Mouse (Mus musculus): ENCODE results near the gene Dzip3. TPM values are rescaled to one million over a fixed set of nuclear protein-coding genes. Genes with fewer than 3 reads are reported as not detected.

Dzip3 gene
- polyA plus RNA-seq (2017; shearing (Covaris generic)), result 4.9 TPM

GRCm38 (mm10) chr16:48993559-48994342, at the start of gene Dzip3, which contains the start of gene Cip2a:
Gene Dzip3, minus strand, starts transcription at chr16:48994165.
Gene Cip2a, plus strand, starts transcription at chr16:48994185.

Other genes starting within 250 kb of the Dzip3 start
- gene Trat1, start 222.1 kb downstream of the Dzip3 start, polyA plus RNA-seq (2017; shearing (Covaris generic)), result 26.2 TPM
- gene Retnlb, start 177.3 kb downstream of the Dzip3 start, polyA plus RNA-seq (2017; shearing (Covaris generic)), result not detected
- not detected for gene Retnla, start 151.6 kb downstream of the Dzip3 start, polyA plus RNA-seq (2017; shearing (Covaris generic))
- gene Retnlg, start 121.5 kb downstream of the Dzip3 start, polyA plus RNA-seq (2017; shearing (Covaris generic)), result not detected
- 2.3 TPM for gene Cip2a, start within 50 bp of the Dzip3 start, polyA plus RNA-seq (2017; shearing (Covaris generic))
- gene Myh15, start 63.3 kb upstream of the Dzip3 start, polyA plus RNA-seq (2017; shearing (Covaris generic)), result 0.22 TPM

Measured in effector memory CD4-positive, alpha-beta T cell, adult 7 months (primary cell).